Mouse (Mus musculus): ENCODE results near the gene Ube2l6. TPM values are rescaled to one million over a fixed set of nuclear protein-coding genes. Genes with fewer than 3 reads are reported as not detected.

Ube2l6 gene
- 107 and 110 TPM in 2 replicates for polyA plus RNA-seq (2012; ENCODE audit: insufficient read depth, insufficient read length, missing spikeins)

DNA sequence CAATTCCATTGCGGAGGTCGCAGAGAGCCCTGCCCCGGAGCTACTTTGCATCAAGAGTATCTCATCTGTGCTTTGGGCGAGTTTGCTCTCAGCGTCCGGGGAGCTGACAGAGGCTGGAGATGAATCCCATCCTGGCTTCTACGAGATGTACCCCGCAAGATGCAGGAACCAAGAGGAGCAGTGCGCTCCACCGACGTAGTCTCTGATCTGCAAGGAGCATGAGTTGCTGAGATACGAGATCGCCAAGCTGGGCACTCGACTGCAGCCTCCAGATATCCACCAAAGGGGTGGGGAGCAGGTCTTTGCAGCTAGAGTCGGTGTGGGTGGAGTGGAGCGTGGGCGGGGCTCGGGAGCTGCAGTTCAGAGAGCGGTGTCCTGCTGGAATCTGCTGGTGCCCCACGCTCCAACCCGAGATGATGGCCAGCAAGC is at the start of gene Ube2l6:
TSS of gene Ube2l6 (plus strand) at position 336 of the 429 bp plus-strand sequence.
- TF ChIP-seq CTCF (IDR thresholded peaks at IDR 0.05; ENCODE audit: low read depth, low read length) (no peak), POLR2A (IDR thresholded peaks at IDR 0.05; ENCODE audit: borderline replicate concordance, low read depth, low read length) (0 out of 2 replicates have a peak, but pooled peaks have one; percentile 2)
- H3K27ac ChIP-seq (ENCODE audit: insufficient read depth, low read depth, low read length) = peak within 1 kb of the TSS; percentile 63
- H3K4me3 ChIP-seq (ENCODE audit: insufficient read depth, low read length) = peak within 1 kb of the TSS; percentile 79
- H3K4me1 ChIP-seq (ENCODE audit: control insufficient read depth, insufficient read depth, low read length) = peaks cover 15% of the 10 kb centered on the region

DNA sequence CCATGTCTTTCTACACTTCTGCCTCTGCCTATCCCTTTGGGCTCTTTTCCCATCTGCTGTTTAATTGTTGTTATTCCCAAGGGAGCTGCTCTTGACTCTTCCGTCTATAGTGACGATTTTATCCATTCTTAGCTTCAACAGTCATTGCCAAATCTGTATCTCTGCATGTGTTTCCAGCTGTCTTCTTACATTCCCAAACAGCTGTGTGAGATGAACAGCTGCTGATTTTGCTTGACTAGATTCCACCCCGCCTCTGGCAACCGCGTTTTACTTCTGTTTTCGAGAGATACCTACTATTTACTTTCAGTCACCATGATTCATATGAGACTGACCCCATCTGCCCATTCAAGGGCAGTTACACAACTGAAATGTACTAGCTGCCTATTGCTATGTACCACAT is 48.5 kb upstream of the Ube2l6 start:
- TF ChIP-seq CTCF (IDR thresholded peaks at IDR 0.05; ENCODE audit: low read depth, low read length) (no peak), POLR2A (IDR thresholded peaks at IDR 0.05; ENCODE audit: borderline replicate concordance, low read depth, low read length) (no peak)
- no peak overlapping the region for H3K4me3 ChIP-seq (ENCODE audit: insufficient read depth, low read length)
- no peak overlapping the region for H3K27ac ChIP-seq (ENCODE audit: insufficient read depth, low read depth, low read length)
- H3K4me1 ChIP-seq (ENCODE audit: control insufficient read depth, insufficient read depth, low read length) = no peaks in the 10 kb centered on the region

- Histone ChIP-seq H3K4me1 (ENCODE audit: control insufficient read depth, insufficient read depth, low read length) (no peaks in the 10 kb centered on the region), H3K4me3 (ENCODE audit: insufficient read depth, low read length) (no peak overlapping the region), H3K27ac (ENCODE audit: insufficient read depth, low read depth, low read length) (no peak overlapping the region)
- TF ChIP-seq POLR2A (IDR thresholded peaks at IDR 0.05; ENCODE audit: borderline replicate concordance, low read depth, low read length) (no peak), CTCF (IDR thresholded peaks at IDR 0.05; ENCODE audit: low read depth, low read length) (no peak)
Observed at GRCm38 (mm10) chr2:84756245-84756644, 42.4 kb upstream of the Ube2l6 start.

DNA sequence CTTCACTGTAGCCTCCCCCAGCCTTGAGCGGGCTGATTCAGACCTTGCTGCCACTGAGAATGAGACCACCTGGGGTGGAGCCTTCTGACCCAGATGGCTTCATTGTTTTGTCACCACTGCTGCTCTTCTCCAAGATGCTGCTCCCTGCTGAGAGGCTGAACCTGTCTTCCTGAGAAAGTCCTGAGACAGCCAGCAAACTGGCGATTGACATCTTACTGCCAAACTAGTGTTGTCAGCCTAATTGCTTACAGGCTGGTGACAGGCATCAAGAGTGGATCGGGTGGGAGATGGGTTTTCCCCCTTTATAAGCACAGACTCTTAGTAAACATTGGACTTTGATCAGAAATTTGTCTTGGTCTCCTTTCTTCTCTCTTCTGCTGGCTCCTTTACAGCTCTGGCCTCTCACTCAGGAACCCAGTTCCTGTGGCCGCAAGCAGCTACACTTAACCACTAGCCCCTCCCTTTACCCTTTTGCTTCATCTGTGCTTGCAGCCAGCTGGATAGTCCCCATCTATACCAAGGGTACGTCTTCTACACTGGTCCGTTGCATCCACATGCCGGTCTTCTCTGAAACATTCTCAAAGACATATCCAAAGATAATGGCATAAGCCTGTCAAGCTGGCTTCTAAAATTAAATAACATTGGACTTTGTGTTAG is 41.5 kb upstream of the Ube2l6 start:
- no peak overlapping the region for H3K4me3 ChIP-seq (ENCODE audit: insufficient read depth, low read length)
- no peak for TF ChIP-seq CTCF (IDR thresholded peaks at IDR 0.05; ENCODE audit: low read depth, low read length)
- no peak for TF ChIP-seq POLR2A (IDR thresholded peaks at IDR 0.05; ENCODE audit: borderline replicate concordance, low read depth, low read length)
- no peaks in the 10 kb centered on the region for H3K4me1 ChIP-seq (ENCODE audit: control insufficient read depth, insufficient read depth, low read length)
- H3K27ac ChIP-seq (ENCODE audit: insufficient read depth, low read depth, low read length) = no peak overlapping the region

- no peak overlapping the region for H3K27ac ChIP-seq (ENCODE audit: insufficient read depth, low read depth, low read length)
- no peak overlapping the region for H3K4me3 ChIP-seq (ENCODE audit: insufficient read depth, low read length)
- TF ChIP-seq CTCF (IDR thresholded peaks at IDR 0.05; ENCODE audit: low read depth, low read length) (no peak), POLR2A (IDR thresholded peaks at IDR 0.05; ENCODE audit: borderline replicate concordance, low read depth, low read length) (no peak)
- no peaks in the 10 kb centered on the region for H3K4me1 ChIP-seq (ENCODE audit: control insufficient read depth, insufficient read depth, low read length)
Observed at GRCm38 (mm10) chr2:84758542-84759127, 40.0 kb upstream of the Ube2l6 start.

DNA sequence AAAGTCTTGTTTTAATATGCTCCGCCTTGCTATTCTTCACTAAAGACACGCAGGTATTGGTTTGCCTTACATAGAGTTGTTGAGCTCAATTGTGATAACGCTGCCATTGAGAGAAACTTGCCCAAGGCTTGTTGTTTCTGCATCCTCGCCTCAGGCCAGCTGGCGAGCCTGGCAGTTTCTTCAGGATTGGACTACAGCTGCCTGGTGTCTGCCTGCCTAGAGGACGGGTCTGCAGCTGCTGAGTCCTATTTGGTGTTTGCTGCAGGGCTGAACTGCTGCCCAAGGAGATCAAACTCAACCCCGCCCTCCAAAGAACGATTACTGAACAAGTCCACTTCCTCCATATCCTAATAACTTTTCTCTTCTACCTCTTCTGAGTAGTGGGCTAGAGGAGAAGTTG is 37.9 kb upstream of the Ube2l6 start:
- Histone ChIP-seq H3K4me3 (ENCODE audit: insufficient read depth, low read length) (no peak overlapping the region), H3K27ac (ENCODE audit: insufficient read depth, low read depth, low read length) (no peak overlapping the region), H3K4me1 (ENCODE audit: control insufficient read depth, insufficient read depth, low read length) (no peaks in the 10 kb centered on the region)
- no peak for TF ChIP-seq CTCF (IDR thresholded peaks at IDR 0.05; ENCODE audit: low read depth, low read length)

DNA sequence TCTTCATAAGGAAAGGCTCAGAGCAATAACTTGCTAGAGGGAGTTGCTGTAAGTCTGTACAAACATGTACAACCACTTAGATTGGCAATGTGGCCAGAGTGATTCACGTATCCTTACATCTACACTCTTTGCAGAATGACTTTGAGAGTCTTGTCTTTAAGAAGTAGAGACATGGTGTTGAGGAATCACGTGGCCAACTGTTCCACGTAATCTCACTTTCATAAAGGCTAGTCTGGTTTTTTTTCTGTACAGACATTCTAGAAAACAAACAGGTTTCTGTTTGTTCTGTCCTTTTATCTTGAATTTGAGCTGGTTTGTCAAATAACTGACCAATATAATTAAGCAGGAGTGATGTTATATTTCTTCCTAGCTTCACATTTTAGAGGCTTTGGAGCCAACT is 37.3 kb upstream of the Ube2l6 start:
- no peak overlapping the region for H3K4me3 ChIP-seq (ENCODE audit: insufficient read depth, low read length)
- no peaks in the 10 kb centered on the region for H3K4me1 ChIP-seq (ENCODE audit: control insufficient read depth, insufficient read depth, low read length)
- TF ChIP-seq POLR2A (IDR thresholded peaks at IDR 0.05; ENCODE audit: borderline replicate concordance, low read depth, low read length) (no peak), CTCF (IDR thresholded peaks at IDR 0.05; ENCODE audit: low read depth, low read length) (no peak)
- no peak overlapping the region for H3K27ac ChIP-seq (ENCODE audit: insufficient read depth, low read depth, low read length)

DNA sequence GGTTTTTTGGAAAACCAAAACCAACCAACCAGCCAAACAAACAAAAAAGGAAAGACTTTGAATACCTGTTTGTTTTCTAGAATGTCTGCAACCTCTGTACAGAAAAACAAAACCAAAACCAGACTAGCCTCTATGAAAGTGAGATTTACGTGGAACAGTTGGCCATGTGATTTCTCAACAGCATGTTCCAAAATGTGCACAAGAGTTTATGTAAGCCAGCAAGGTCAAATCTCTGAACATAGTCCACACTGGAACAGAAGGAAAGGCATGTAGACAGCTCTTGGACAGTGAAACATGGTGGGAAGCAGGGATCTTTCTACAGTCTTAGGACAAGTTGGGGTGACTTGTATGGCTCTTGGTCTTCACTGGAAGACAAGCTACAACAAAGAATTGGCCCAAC is 36.8 kb upstream of the Ube2l6 start:
- Histone ChIP-seq H3K4me1 (ENCODE audit: control insufficient read depth, insufficient read depth, low read length) (no peaks in the 10 kb centered on the region), H3K4me3 (ENCODE audit: insufficient read depth, low read length) (no peak overlapping the region), H3K27ac (ENCODE audit: insufficient read depth, low read depth, low read length) (no peak overlapping the region)
- TF ChIP-seq POLR2A (IDR thresholded peaks at IDR 0.05; ENCODE audit: borderline replicate concordance, low read depth, low read length) (no peak), CTCF (IDR thresholded peaks at IDR 0.05; ENCODE audit: low read depth, low read length) (no peak)

DNA sequence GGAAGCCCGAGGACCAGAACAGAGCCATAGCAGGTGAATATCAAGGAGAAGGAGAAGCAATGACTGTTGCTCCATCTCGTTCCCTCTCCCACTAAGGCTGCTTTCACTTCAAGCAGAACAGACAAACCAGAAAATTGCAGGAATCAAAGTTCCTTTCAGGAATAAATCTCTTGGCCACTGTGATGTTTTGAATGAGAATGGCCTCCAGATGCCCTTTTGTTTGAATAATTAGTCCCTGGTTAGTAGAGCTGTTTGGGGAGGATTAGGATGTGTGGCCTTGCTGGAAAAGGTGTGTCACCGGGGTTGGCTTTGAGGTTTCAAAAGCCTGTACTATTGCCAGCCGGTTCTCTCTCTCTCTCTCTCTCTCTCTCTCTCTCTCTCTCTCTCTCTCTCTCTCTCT is 36.3 kb upstream of the Ube2l6 start:
- H3K4me1 ChIP-seq (ENCODE audit: control insufficient read depth, insufficient read depth, low read length) = no peaks in the 10 kb centered on the region
- no peak overlapping the region for H3K4me3 ChIP-seq (ENCODE audit: insufficient read depth, low read length)
- no peak overlapping the region for H3K27ac ChIP-seq (ENCODE audit: insufficient read depth, low read depth, low read length)
- no peak for TF ChIP-seq POLR2A (IDR thresholded peaks at IDR 0.05; ENCODE audit: borderline replicate concordance, low read depth, low read length)

DNA sequence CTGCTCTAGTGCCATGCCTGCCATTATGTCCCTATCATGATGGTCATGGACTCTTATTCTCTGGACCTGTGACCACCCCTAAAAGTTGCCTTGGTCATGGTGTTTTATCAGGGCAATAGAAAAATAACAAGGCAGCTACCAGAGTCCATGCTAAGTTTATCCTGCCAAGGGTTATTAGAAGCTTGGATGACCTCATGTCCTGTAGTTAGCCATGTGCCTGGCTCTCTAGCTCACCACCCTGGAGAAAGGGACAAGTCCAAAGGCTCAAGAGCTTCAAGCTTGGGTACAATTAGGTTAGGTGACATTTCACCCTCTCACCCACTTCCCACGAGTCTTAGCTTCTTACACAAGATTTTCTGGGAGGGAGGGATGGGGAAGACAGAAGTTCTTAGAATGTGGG is 35.8 kb upstream of the Ube2l6 start:
- H3K4me1 ChIP-seq (ENCODE audit: control insufficient read depth, insufficient read depth, low read length) = no peaks in the 10 kb centered on the region
- H3K4me3 ChIP-seq (ENCODE audit: insufficient read depth, low read length) = no peak overlapping the region
- TF ChIP-seq POLR2A (IDR thresholded peaks at IDR 0.05; ENCODE audit: borderline replicate concordance, low read depth, low read length) (no peak), CTCF (IDR thresholded peaks at IDR 0.05; ENCODE audit: low read depth, low read length) (no peak)
- no peak overlapping the region for H3K27ac ChIP-seq (ENCODE audit: insufficient read depth, low read depth, low read length)

All from bone marrow macrophage, adult 2 months (primary cell).